Mouse (Mus musculus) heart, postnatal 14 days (tissue): ENCODE data around the gene Spata7. TPM values are rescaled to one million over a fixed set of nuclear protein-coding genes. Genes with fewer than 3 reads are reported as not detected.
A peak's percentile ranks its signal among the peaks of the same experiment; 100 is the strongest.

ENCODE experiments used
- DNase-seq, 2 experiments: peaks; one replicate each; pipeline ENCODE4 v3.0.0; 2021 to 2022
- intact Hi-C: fragments of 180-260 bp; cut with DNase I; formaldehyde crosslinking; loops from one replicate; pipeline ENCODE4 v1.15.1; 2025
- total RNA-seq, 2 experiments: library from RNA; stranded (reverse); gene quantifications; 2 replicates each; pipeline ENCODE4 v1.2.3; 2021

The Spata7 gene
- total RNA-seq, 2 experiments from 2014 or later, result 5.9 TPM

- no peak for DNase-seq
- intact Hi-C loops, result no loop called here
Observed at GRCm38 (mm10) chr12:98669086-98669485, 41.1 kb downstream of the Spata7 start.

- intact Hi-C loops, result no loop called here
- DNase-seq, result peak in 1 of 2 experiments; percentile 27
Observed at GRCm38 (mm10) chr12:98669864-98670263, 41.9 kb downstream of the Spata7 start.

- intact Hi-C loops, result no loop called here
- no peak for DNase-seq
Observed at GRCm38 (mm10) chr12:98670429-98670828, 42.5 kb downstream of the Spata7 start.

- intact Hi-C loops, result loop anchor here (2.0 kb wide), 1 partner anchor 211 kb away; no protein-coding TSS in a partner anchor
- DNase-seq, result no peak
Observed at GRCm38 (mm10) chr12:98673879-98674278, 45.9 kb downstream of the Spata7 start.

- DNase-seq, result peak; percentile 81 to 85
- intact Hi-C loops, result loop anchor here (2.0 to 5.0 kb wide), 2 partner anchors 68 to 210 kb away; no protein-coding TSS in a partner anchor
Observed at GRCm38 (mm10) chr12:98674627-98675143, 46.7 kb downstream of the Spata7 start.

GRCm38 (mm10) chr12:98676861-98677260 lies 48.9 kb downstream of the Spata7 start:
- no peak for DNase-seq
- intact Hi-C loops, result loop anchor here (5.0 kb wide), 1 partner anchor 65 kb away; no protein-coding TSS in a partner anchor

GRCm38 (mm10) chr12:98677336-98677735 lies 49.4 kb downstream of the Spata7 start:
- intact Hi-C loops, result loop anchor here (5.0 kb wide), 1 partner anchor 65 kb away; no protein-coding TSS in a partner anchor
- DNase-seq, result no peak

GRCm38 (mm10) chr12:98679906-98680305 lies 51.9 kb downstream of the Spata7 start:
- intact Hi-C loops, result loop anchor here (5.0 kb wide), 1 partner anchor 62 kb away; no protein-coding TSS in a partner anchor
- DNase-seq, result no peak

GRCm38 (mm10) chr12:98682196-98682595 lies 54.2 kb downstream of the Spata7 start:
- intact Hi-C loops, result no loop called here
- no peak for DNase-seq

GRCm38 (mm10) chr12:98683171-98683570 lies 55.2 kb downstream of the Spata7 start:
- DNase-seq, result no peak
- intact Hi-C loops, result no loop called here

- intact Hi-C loops, result no loop called here
- DNase-seq, result no peak
Observed at GRCm38 (mm10) chr12:98683574-98683973, 55.6 kb downstream of the Spata7 start.

- intact Hi-C loops, result no loop called here
- no peak for DNase-seq
Observed at GRCm38 (mm10) chr12:98690230-98690629, 62.3 kb downstream of the Spata7 start.

- intact Hi-C loops, result no loop called here
- no peak for DNase-seq
Observed at GRCm38 (mm10) chr12:98697202-98697601, 69.2 kb downstream of the Spata7 start.

- intact Hi-C loops, result no loop called here
- no peak for DNase-seq
Observed at GRCm38 (mm10) chr12:98701564-98701963, 73.6 kb downstream of the Spata7 start.

- no peak for DNase-seq
- intact Hi-C loops, result no loop called here
Observed at GRCm38 (mm10) chr12:98703554-98703953, 75.6 kb downstream of the Spata7 start.

- intact Hi-C loops, result no loop called here
- DNase-seq, result no peak
Observed at GRCm38 (mm10) chr12:98703961-98704360, 76.0 kb downstream of the Spata7 start.

- no peak for DNase-seq
- intact Hi-C loops, result no loop called here
Observed at GRCm38 (mm10) chr12:98712819-98713218, 84.9 kb downstream of the Spata7 start.

- intact Hi-C loops, result no loop called here
Observed at GRCm38 (mm10) chr12:98713621-98714103, 85.7 kb downstream of the Spata7 start.

GRCm38 (mm10) chr12:98714757-98715156 lies 86.8 kb downstream of the Spata7 start:
- DNase-seq, result peak in 1 of 2 experiments; percentile 10
- intact Hi-C loops, result no loop called here

More at GRCm38 (mm10) chr12:98713621-98714103, 85.7 kb downstream of the Spata7 start:
- DNase-seq, result no peak

- DNase-seq, result no peak
- intact Hi-C loops, result no loop called here
Observed at GRCm38 (mm10) chr12:98716142-98716541, 88.2 kb downstream of the Spata7 start.
